Mouse (Mus musculus): ENCODE measurements around the gene Frs2. TPM values are rescaled to one million over a fixed set of nuclear protein-coding genes. Genes with fewer than 3 reads are reported as not detected.
A peak's percentile ranks its signal among the peaks of the same experiment; 100 is the strongest.

The Frs2 gene
- polyA plus RNA-seq, 1 experiment from 2014 or later = 18.5 TPM

DNA sequence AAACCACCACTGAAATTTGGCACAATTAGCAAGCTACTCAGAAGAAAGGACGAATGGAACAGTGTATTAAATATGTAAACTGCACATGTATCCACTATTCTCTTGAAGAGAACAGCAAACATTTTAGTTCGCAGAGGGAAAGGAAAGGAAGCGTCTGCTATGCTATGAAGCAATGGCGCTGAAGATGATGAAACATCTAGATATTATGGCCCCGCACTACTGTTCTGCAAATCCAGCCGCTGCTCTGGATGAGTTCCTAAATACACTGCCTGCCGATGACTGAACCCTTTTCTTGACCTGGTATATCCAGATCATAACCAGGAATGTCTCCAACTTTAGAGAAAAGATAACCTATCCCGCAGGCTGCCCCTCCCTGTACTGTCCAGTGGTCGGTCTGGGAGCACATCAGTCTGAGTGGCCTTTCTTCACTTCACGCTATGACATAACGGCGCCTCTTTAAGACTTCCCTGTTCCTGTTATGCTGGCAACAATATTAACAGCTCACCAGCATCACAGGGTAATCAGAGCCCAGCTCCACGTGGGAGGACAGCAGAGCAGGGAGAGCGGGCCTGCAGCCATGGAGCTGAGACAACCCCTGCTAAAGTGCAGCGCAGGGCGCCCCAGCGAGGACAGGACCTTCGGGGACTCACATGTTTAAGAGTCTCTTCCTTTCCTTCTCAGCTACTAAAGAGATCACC is 76.0 kb downstream of the Frs2 start:
- no peaks in the 10 kb centered on the region for H3K4me1 ChIP-seq (replicated peaks; ENCODE audit: control insufficient read depth, insufficient read depth, low read length)
- 88% methylated on average over 18 of the region's 18 CpGs for WGBS
- ATAC-seq = no peak

DNA sequence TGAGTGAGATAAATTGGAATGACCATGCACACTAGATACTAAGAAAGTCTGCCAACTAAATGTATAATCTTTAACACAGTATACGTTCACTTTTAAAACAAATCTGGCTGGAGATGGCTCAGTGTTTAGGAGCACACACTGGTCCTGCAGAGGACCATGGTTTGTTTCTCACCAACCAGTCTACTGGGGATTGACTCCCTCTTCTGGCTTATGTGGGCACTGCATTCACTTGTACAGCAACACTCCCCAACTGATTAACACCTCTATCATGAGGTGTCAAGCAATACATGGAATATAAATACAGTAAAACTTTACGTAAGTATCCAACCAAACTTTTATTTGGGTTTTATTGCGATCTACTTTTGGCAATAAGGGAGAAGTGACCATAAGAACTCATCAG is 79.2 kb downstream of the Frs2 start:
- no peak overlapping the region for H3K27ac ChIP-seq (ENCODE audit: low read depth, low read length)

More for the DNA sequence above, 76.0 kb downstream of the Frs2 start:
- Histone ChIP-seq H3K9me3 (ENCODE audit: control insufficient read depth) (no peaks in the 10 kb centered on the region), H3K27me3 (replicated peaks; ENCODE audit: control insufficient read depth, insufficient read depth, low read length) (no peaks in the 10 kb centered on the region), H3K4me3 (ENCODE audit: low read depth, low read length) (no peak overlapping the region), H3K9ac (ENCODE audit: low read depth, low read length) (no peak overlapping the region), H3K36me3 (ENCODE audit: control insufficient read depth, insufficient read depth) (peaks cover 47% of the 10 kb centered on the region), H3K4me2 (replicated peaks; ENCODE audit: low read depth) (no peak overlapping the region), H3K27ac (ENCODE audit: low read depth, low read length) (no peak overlapping the region)
- no peak for TF ChIP-seq CTCF (IDR thresholded peaks at IDR 0.05; ENCODE audit: low read depth)

DNA sequence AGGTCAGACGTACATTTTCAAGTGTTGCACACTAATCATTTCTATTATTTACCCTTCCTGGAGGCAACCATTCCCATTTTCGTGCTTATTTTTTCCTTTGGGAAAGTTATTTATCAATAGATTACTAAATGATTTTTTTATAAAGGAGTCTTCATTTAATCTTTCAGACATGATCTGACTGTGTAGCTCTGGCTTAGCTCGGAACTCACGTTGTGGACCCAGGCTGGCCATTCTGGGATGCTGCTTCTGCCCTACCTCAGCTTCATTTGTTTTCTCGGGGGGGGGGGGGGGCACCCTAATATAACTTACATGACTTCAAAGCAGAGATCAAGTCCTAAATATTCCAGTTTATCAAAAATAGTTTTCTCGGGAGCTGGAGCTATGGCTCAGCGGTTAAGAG is 84.3 kb downstream of the Frs2 start:
- Histone ChIP-seq H3K4me2 (replicated peaks; ENCODE audit: low read depth) (peak overlapping the region; percentile 63), H3K27me3 (replicated peaks; ENCODE audit: control insufficient read depth, insufficient read depth, low read length) (no peaks in the 10 kb centered on the region), H3K4me3 (ENCODE audit: low read depth, low read length) (peak overlapping the region; percentile 99), H3K4me1 (replicated peaks; ENCODE audit: control insufficient read depth, insufficient read depth, low read length) (no peaks in the 10 kb centered on the region), H3K9ac (ENCODE audit: low read depth, low read length) (0 out of 2 replicates have a peak overlapping the region, but pooled peaks have one; percentile 31), H3K9me3 (ENCODE audit: control insufficient read depth) (no peaks in the 10 kb centered on the region), H3K36me3 (ENCODE audit: control insufficient read depth, insufficient read depth) (peaks cover 28% of the 10 kb centered on the region), H3K27ac (ENCODE audit: low read depth, low read length) (no peak overlapping the region)
- 5% methylated on average over 7 of the region's 7 CpGs for WGBS
- no peak for TF ChIP-seq CTCF (IDR thresholded peaks at IDR 0.05; ENCODE audit: low read depth)
- ATAC-seq = no peak

More for the DNA sequence above, 79.2 kb downstream of the Frs2 start:
- H3K4me2 ChIP-seq (replicated peaks; ENCODE audit: low read depth) = no peak overlapping the region
- H3K4me3 ChIP-seq (ENCODE audit: low read depth, low read length) = no peak overlapping the region
- H3K9me3 ChIP-seq (ENCODE audit: control insufficient read depth) = no peaks in the 10 kb centered on the region
- peak; percentile 41 for TF ChIP-seq CTCF (IDR thresholded peaks at IDR 0.05; ENCODE audit: low read depth)
- H3K4me1 ChIP-seq (replicated peaks; ENCODE audit: control insufficient read depth, insufficient read depth, low read length) = no peaks in the 10 kb centered on the region
- 92% methylated on average over 3 of the region's 3 CpGs for WGBS
- H3K9ac ChIP-seq (ENCODE audit: low read depth, low read length) = no peak overlapping the region
- H3K36me3 ChIP-seq (ENCODE audit: control insufficient read depth, insufficient read depth) = peaks cover 25% of the 10 kb centered on the region
- ATAC-seq = no peak
- no peaks in the 10 kb centered on the region for H3K27me3 ChIP-seq (replicated peaks; ENCODE audit: control insufficient read depth, insufficient read depth, low read length)

DNA sequence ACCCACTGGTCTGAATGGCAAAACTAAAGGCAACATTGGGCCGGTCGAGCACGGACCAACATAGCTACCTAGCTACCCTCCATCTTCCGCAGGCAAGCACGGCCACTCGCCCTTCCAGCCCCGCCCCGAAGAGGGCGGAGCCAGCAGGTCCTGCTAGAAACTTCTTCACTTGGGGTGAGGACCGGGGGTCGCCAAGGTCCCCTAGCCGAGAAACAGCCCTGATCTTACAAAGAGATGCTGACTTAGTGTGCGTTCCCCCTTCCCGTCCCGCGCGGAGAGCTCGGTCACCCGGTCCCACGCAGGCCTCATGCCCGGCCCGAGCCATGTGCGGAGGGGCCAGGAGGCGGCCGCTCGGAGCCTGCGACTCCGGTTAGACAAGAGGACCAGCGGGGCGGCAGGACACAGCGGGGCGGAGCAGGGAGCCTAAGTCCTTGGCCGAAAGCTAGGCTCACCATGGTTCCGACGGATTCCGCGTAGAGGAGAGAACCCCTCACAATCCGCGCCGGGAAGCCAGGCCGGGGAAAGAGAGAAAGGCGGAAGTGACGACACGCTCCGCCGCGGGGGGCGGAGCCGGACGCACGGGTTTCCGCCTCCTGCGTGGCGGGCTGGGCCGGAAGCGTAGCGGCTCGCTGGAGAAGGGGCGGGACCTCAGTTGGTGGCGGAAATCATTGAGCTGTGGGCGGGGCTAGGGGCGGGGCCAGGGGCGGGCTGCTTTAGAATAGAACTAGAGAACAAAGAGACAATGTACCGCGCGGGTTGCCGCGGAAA is 84.9 kb downstream of the Frs2 start, which contains the start of gene Cct2:
Cct2 (minus strand) TSS at position 561 of the 768 bp plus-strand sequence.
- H3K36me3 ChIP-seq (ENCODE audit: control insufficient read depth, insufficient read depth) = peaks cover 34% of the 10 kb centered on the region
- H3K4me1 ChIP-seq (replicated peaks; ENCODE audit: control insufficient read depth, insufficient read depth, low read length) = no peaks in the 10 kb centered on the region
- peak within 1 kb of the TSS; percentile 87 for H3K27ac ChIP-seq (ENCODE audit: low read depth, low read length)
- TF ChIP-seq CTCF (IDR thresholded peaks at IDR 0.05; ENCODE audit: low read depth) = peak; percentile 30; the same call in 1 of the 2 replicates
- ATAC-seq = peak; percentile 94
- H3K4me3 ChIP-seq (ENCODE audit: low read depth, low read length) = peak within 1 kb of the TSS; percentile 99
- no peaks in the 10 kb centered on the region for H3K27me3 ChIP-seq (replicated peaks; ENCODE audit: control insufficient read depth, insufficient read depth, low read length)
- H3K4me2 ChIP-seq (replicated peaks; ENCODE audit: low read depth) = peak within 1 kb of the TSS; percentile 84
- H3K9me3 ChIP-seq (ENCODE audit: control insufficient read depth) = no peaks in the 10 kb centered on the region
- WGBS = under 1% methylated on average over 68 of the region's 68 CpGs
- H3K9ac ChIP-seq (ENCODE audit: low read depth, low read length) = peak within 1 kb of the TSS; percentile 80

DNA sequence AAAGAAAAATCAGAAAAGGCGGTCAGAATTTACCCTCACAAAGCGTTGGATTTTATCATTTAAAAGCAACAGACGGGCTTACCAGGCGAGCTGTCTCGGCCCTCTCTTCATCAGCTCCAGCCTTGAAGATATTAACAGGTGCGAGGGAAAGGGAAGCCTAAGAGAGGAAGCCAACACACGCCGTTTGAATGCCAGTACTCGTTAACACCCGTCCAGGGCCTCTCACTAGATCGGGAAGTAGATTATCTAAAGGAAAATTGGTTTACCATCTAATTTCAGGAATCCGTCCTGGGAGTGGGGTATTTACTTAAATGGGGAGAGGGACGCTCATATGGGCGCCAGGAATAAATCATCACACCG is 85.5 kb downstream of the Frs2 start:
- no peak for ATAC-seq
- peaks cover 39% of the 10 kb centered on the region for H3K36me3 ChIP-seq (ENCODE audit: control insufficient read depth, insufficient read depth)
- H3K27ac ChIP-seq (ENCODE audit: low read depth, low read length) = no peak overlapping the region
- no peaks in the 10 kb centered on the region for H3K9me3 ChIP-seq (ENCODE audit: control insufficient read depth)
- 1% methylated on average over 15 of the region's 15 CpGs for WGBS
- peak overlapping the region; percentile 84 for H3K4me2 ChIP-seq (replicated peaks; ENCODE audit: low read depth)
- H3K27me3 ChIP-seq (replicated peaks; ENCODE audit: control insufficient read depth, insufficient read depth, low read length) = no peaks in the 10 kb centered on the region
- no peaks in the 10 kb centered on the region for H3K4me1 ChIP-seq (replicated peaks; ENCODE audit: control insufficient read depth, insufficient read depth, low read length)
- peak overlapping the region; percentile 80 for H3K9ac ChIP-seq (ENCODE audit: low read depth, low read length)
- H3K4me3 ChIP-seq (ENCODE audit: low read depth, low read length) = peak overlapping the region; percentile 99
- no peak for TF ChIP-seq CTCF (IDR thresholded peaks at IDR 0.05; ENCODE audit: low read depth)

DNA sequence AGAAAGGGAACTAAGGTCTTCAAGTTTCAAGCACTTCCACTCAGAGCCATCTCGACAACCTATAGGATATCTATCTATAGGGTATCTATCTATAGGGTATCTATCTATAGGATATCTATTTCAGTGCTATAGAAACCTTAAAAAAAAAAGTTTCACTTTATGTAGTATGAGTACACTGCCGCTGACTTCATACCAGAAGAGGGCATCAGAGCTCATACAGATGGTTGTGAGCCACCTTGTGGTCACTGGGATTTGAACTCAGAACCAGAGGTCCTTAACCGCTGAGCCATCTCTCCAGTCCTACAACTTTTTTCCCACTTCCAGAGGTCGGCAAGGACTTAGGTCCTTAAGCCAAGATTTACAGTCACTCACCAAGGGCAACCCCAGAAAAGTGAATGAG is 92.7 kb downstream of the Frs2 start:
- no peak overlapping the region for H3K4me3 ChIP-seq (ENCODE audit: low read depth, low read length)
- H3K9me3 ChIP-seq (ENCODE audit: control insufficient read depth) = no peaks in the 10 kb centered on the region
- no peaks in the 10 kb centered on the region for H3K27me3 ChIP-seq (replicated peaks; ENCODE audit: control insufficient read depth, insufficient read depth, low read length)
- H3K27ac ChIP-seq (ENCODE audit: low read depth, low read length) = no peak overlapping the region
- no peaks in the 10 kb centered on the region for H3K4me1 ChIP-seq (replicated peaks; ENCODE audit: control insufficient read depth, insufficient read depth, low read length)
- peak; percentile 55 for TF ChIP-seq CTCF (IDR thresholded peaks at IDR 0.05; ENCODE audit: low read depth)
- H3K9ac ChIP-seq (ENCODE audit: low read depth, low read length) = no peak overlapping the region
- WGBS = 90% methylated on average over 4 of the region's 4 CpGs
- no peak overlapping the region for H3K4me2 ChIP-seq (replicated peaks; ENCODE audit: low read depth)
- H3K36me3 ChIP-seq (ENCODE audit: control insufficient read depth, insufficient read depth) = peaks cover 97% of the 10 kb centered on the region
- no peak for ATAC-seq
